Mouse (Mus musculus) adrenal gland, adult 2 months (tissue): ENCODE data around the gene Olfr1325. TPM values are rescaled to one million over a fixed set of nuclear protein-coding genes. Genes with fewer than 3 reads are reported as not detected.
"Not testable (repeated sequence)": the region's sequence is repeated elsewhere in the genome, so short reads cannot be mapped to it uniquely, and the experiment has no call there.

Experiments used
- DNase-seq: peaks from one replicate; pipeline ENCODE4 v3.0.0; 2021
- long read RNA-seq: library from polyadenylated mRNA; stranded (forward); transcript quantifications from one replicate; pipeline ENCODE4 v2.0.0, GENCODE M21; 2021
- polyA plus RNA-seq: library from polyadenylated mRNA; depleted of rRNA; stranded (reverse); fragments of >200 nt; gene quantifications from 2 replicates; pipeline ENCODE4 v1.2.3, GENCODE M21; 2012; rRNA removed
- total RNA-seq, 2 experiments: library from RNA; stranded (reverse); gene quantifications; 2 replicates each; pipeline ENCODE4 v1.2.3; 2021

The Olfr1325 gene
- total RNA-seq, result not detected
- not detected in 2 replicates for polyA plus RNA-seq
- long read RNA-seq, result 0 reads

GRCm38 (mm10) chrX:74592379-74592778 lies at the start of gene Olfr1325:
Olfr1325 (plus strand) TSS chrX:74592679.
- no peak for DNase-seq

- no peak for DNase-seq
Measured at GRCm38 (mm10) chrX:74574788-74575187, 17.7 kb upstream of the Olfr1325 start, which contains the start of gene Olfr1326-ps1. Olfr1326-ps1 (minus strand) TSS chrX:74574888.

GRCm38 (mm10) chrX:74645466-74646323 lies 53.2 kb downstream of the Olfr1325 start, which contains the start of gene Gm5640:
Gm5640 (minus strand) TSS chrX:74645635.
- peak; percentile 16 for DNase-seq

- not testable (repeated sequence) for DNase-seq
Measured at GRCm38 (mm10) chrX:74646393-74646792, 53.9 kb downstream of the Olfr1325 start.

Other genes starting within 250 kb of the Olfr1325 start
- 10 to 100 TPM; 47.4 to 56.2 TPM for gene Lage3, start 239.1 kb upstream of the Olfr1325 start, total RNA-seq
- gene Lage3, start 239.1 kb upstream of the Olfr1325 start, polyA plus RNA-seq, result 31.4 and 44.2 TPM in 2 replicates
- gene Ubl4a, start 219.5 kb upstream of the Olfr1325 start, total RNA-seq, result 10 to 100 TPM; 64.3 to 67.5 TPM
- 31.3 and 37.0 TPM in 2 replicates for gene Ubl4a, start 219.5 kb upstream of the Olfr1325 start, polyA plus RNA-seq
- gene Slc10a3, start 219.3 kb upstream of the Olfr1325 start, total RNA-seq, result 10 to 100 TPM; 16.9 to 27.8 TPM
- gene Slc10a3, start 219.3 kb upstream of the Olfr1325 start, polyA plus RNA-seq, result 23.1 and 27.3 TPM in 2 replicates
- 10 to 100 TPM; 25.1 to 36.6 TPM for gene Fam3a, start 199.4 kb upstream of the Olfr1325 start, total RNA-seq
- 48.8 and 51.3 TPM in 2 replicates for gene Fam3a, start 199.4 kb upstream of the Olfr1325 start, polyA plus RNA-seq
- gene Ikbkg, start 199.4 kb upstream of the Olfr1325 start, total RNA-seq, result 100 to 1,000 TPM in 1 of 2 experiments, 10 to 100 TPM in 1; 61.8 to 103 TPM
- 13.7 and 17.3 TPM in 2 replicates for gene Ikbkg, start 199.4 kb upstream of the Olfr1325 start, polyA plus RNA-seq
- gene G6pdx, start 163.5 kb upstream of the Olfr1325 start, total RNA-seq, result 100 to 1,000 TPM; 169 to 217 TPM
- gene G6pdx, start 163.5 kb upstream of the Olfr1325 start, polyA plus RNA-seq, result 55.0 and 66.1 TPM in 2 replicates
- gene Gm6880, start 111.3 kb upstream of the Olfr1325 start, total RNA-seq, result not detected
- gene Gm6880, start 111.3 kb upstream of the Olfr1325 start, polyA plus RNA-seq, result not detected in 2 replicates
- not detected for gene Olfr1326-ps1, start 17.8 kb upstream of the Olfr1325 start, total RNA-seq
- not detected in 2 replicates for gene Olfr1326-ps1, start 17.8 kb upstream of the Olfr1325 start, polyA plus RNA-seq
- not detected for gene Gm5640, start 53.0 kb downstream of the Olfr1325 start, total RNA-seq
- not detected in 2 replicates for gene Gm5640, start 53.0 kb downstream of the Olfr1325 start, polyA plus RNA-seq
- not detected for gene Gm6890, start 148.2 kb downstream of the Olfr1325 start, total RNA-seq
- gene Gm6890, start 148.2 kb downstream of the Olfr1325 start, polyA plus RNA-seq, result not detected in 2 replicates
- gene Gm5936, start 244.5 kb downstream of the Olfr1325 start, total RNA-seq, result not detected
- gene Gm5936, start 244.5 kb downstream of the Olfr1325 start, polyA plus RNA-seq, result not detected in 2 replicates